Mouse (Mus musculus) forebrain, embryonic 16.5 days (tissue): Measurements from ENCODE around the gene Ano6. TPM values are rescaled to one million over a fixed set of nuclear protein-coding genes. Genes with fewer than 3 reads are reported as not detected.

Experiments
- ATAC-seq: fragments of 200-750 bp; cut with Nextera tagmentation; 2 replicates; pipeline ENCODE4 v1.8.0; 2017; ENCODE audit warnings: mild to moderate bottlenecking, moderate library complexity
- H3K27ac ChIP-seq: fragments of 300-500 bp; sonication (generic); 2 replicates; pipeline ENCODE4 v1.5.1; 2014; ENCODE audit warnings: low read length, control low read depth
- H3K27me3 ChIP-seq: fragments of 300-500 bp; sonication (generic); replicated peaks from 2 replicates; pipeline ENCODE4 v1.6.1; 2014; ENCODE audit warnings: low read length; ENCODE audit not compliant: control insufficient read depth, insufficient read depth
- H3K36me3 ChIP-seq: fragments of 300-500 bp; sonication (generic); 2 replicates; pipeline ENCODE4 v1.6.1; 2014; ENCODE audit not compliant: control insufficient read depth, insufficient read depth
- H3K4me1 ChIP-seq: fragments of 300-500 bp; sonication (generic); replicated peaks from 2 replicates; pipeline ENCODE4 v1.6.1; 2014; ENCODE audit warnings: low read length; ENCODE audit not compliant: control insufficient read depth, insufficient read depth
- H3K4me2 ChIP-seq: fragments of 300-500 bp; sonication (generic); 2 replicates; pipeline ENCODE4 v1.6.1; 2014; ENCODE audit warnings: mild to moderate bottlenecking, low read length, control low read depth
- H3K4me3 ChIP-seq: fragments of 300-500 bp; sonication (generic); replicated peaks from 2 replicates; pipeline ENCODE4 v1.5.1; 2014; ENCODE audit warnings: mild to moderate bottlenecking, low read length, control low read depth
- H3K9ac ChIP-seq: fragments of 300-500 bp; sonication (generic); replicated peaks from 2 replicates; pipeline ENCODE4 v1.6.1; 2014; ENCODE audit warnings: low read depth, low read length, control low read depth
- H3K9me3 ChIP-seq: fragments of 300-500 bp; sonication (generic); 2 replicates; pipeline ENCODE4 v1.6.1; 2016; ENCODE audit warnings: low read length; ENCODE audit not compliant: control insufficient read depth
- WGBS: fragments of 180-500 bp; shearing (Covaris S2); extraction: QIAGEN DNeasy Blood & Tissue Kit; methylation state at CpG from one replicate; pipeline ENCODE4 v1.1.7; 2014; 5-methylcytosine and 5-hydroxymethylcytosine counted together
- polyA plus RNA-seq: library from polyadenylated mRNA; unstranded; fragments of >200 nt; fragmentation: Nextera tagmentation; extraction: Ambion mirVana; gene quantifications from 2 replicates; pipeline ENCODE4 v1.2.1, GENCODE M21; 2015

Ano6 gene
- polyA plus RNA-seq, 1 experiment from 2014 or later, result 24.6 TPM

DNA sequence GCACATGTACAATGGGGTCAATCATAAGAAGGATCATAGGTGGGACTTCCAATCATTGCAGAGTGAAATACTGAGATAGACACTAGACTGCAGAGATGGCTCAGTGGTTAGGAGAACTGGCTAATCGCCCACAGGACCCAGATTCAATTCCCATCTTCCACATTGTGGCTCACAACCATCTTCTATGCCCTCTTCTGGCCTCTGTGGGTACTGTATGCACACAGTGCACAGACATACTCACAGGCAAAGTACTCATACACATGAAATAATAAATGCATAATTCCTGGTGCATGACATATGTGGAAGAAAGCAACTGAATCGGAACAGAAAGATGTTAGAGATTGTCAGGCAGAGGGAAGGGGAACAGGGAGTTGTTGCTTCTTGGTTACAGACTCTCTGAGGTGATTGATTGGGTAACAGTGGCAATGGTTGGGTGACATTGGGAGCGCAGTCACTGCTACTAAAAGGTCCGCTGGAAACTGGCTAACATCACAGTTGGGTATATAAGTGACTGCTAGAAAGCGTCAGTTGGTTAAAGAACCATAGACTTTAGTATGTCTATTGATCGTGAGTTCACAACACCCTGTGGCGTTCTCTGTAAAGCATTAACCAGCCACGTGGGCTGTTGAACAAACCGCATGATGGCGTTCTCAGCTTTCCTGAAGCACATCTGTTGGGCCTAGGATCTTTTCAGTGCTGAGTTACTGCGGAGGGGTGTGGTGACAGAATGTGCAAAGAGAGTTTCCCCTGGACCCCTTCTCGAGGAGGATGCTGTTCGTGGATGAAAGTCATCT is 64.6 kb downstream of the Ano6 start:
- Histone ChIP-seq H3K9me3 (no peaks in the 10 kb centered on the region), H3K36me3 (no peaks in the 10 kb centered on the region), H3K4me3 (no peak overlapping the region), H3K27me3 (no peaks in the 10 kb centered on the region), H3K4me1 (no peaks in the 10 kb centered on the region), H3K9ac (no peak overlapping the region), H3K4me2 (no peak overlapping the region), H3K27ac (no peak overlapping the region)
- no peak for ATAC-seq
- 90% methylated on average over 13 of the region's 13 CpGs for WGBS

- no peaks in the 10 kb centered on the region for H3K27me3 ChIP-seq
- H3K9ac ChIP-seq, result no peak overlapping the region
- H3K4me3 ChIP-seq, result no peak overlapping the region
- no peak overlapping the region for H3K4me2 ChIP-seq
- no peaks in the 10 kb centered on the region for H3K4me1 ChIP-seq
- no peaks in the 10 kb centered on the region for H3K9me3 ChIP-seq
- WGBS, result 72% methylated on average over 7 of the region's 7 CpGs
- no peaks in the 10 kb centered on the region for H3K36me3 ChIP-seq
- H3K27ac ChIP-seq, result no peak overlapping the region
- ATAC-seq, result no peak
Observed at GRCm38 (mm10) chr15:95855953-95856352, 65.3 kb downstream of the Ano6 start.

DNA sequence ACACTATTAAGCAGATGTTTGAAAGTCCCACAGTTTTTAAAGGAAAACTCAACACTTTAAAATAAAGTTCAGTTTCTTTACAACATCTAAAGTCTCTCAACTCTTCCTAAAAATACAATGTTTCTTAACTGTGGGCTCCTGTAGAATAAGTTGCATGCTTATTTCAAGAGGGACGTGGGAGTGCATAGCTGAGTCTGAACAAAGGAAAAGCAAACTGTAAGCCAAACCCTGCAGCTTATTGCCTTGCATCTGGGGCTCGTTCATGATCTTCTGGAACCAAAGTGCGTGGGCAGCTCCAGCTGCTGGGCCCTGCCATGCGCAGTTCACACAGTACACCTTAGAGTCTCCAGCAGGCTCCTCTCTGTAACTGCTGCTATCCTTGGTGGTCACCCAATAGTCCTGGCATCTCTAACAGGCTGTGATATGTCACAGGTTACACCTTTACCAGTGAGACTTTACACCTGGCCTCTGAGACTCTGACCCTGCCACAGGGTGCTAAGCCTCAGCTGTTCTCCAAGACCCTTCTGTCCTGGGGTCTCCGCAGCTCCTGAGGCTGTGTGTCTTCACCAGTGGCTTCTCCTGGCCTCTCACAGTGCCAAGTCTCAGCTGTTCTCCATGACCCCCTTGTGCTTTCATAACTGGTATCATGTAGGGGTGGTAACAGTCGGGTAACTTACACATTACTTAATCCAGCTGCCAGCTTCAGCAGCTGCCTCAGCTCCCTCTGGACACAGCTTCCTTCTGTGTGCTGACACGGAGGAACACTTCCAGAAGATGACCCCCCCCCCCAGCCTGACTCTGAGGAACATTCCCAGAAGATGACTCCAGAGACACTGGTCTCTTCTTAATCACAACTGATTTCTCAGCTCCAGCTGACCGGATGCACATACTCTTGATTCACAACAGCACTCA is 66.3 kb downstream of the Ano6 start:
- no peak for ATAC-seq
- H3K4me2 ChIP-seq, result no peak overlapping the region
- H3K27ac ChIP-seq, result no peak overlapping the region
- no peak overlapping the region for H3K9ac ChIP-seq
- H3K4me1 ChIP-seq, result no peaks in the 10 kb centered on the region
- 82% methylated on average over 8 of the region's 8 CpGs for WGBS
- no peaks in the 10 kb centered on the region for H3K27me3 ChIP-seq
- H3K36me3 ChIP-seq, result no peaks in the 10 kb centered on the region
- no peaks in the 10 kb centered on the region for H3K9me3 ChIP-seq
- H3K4me3 ChIP-seq, result no peak overlapping the region

DNA sequence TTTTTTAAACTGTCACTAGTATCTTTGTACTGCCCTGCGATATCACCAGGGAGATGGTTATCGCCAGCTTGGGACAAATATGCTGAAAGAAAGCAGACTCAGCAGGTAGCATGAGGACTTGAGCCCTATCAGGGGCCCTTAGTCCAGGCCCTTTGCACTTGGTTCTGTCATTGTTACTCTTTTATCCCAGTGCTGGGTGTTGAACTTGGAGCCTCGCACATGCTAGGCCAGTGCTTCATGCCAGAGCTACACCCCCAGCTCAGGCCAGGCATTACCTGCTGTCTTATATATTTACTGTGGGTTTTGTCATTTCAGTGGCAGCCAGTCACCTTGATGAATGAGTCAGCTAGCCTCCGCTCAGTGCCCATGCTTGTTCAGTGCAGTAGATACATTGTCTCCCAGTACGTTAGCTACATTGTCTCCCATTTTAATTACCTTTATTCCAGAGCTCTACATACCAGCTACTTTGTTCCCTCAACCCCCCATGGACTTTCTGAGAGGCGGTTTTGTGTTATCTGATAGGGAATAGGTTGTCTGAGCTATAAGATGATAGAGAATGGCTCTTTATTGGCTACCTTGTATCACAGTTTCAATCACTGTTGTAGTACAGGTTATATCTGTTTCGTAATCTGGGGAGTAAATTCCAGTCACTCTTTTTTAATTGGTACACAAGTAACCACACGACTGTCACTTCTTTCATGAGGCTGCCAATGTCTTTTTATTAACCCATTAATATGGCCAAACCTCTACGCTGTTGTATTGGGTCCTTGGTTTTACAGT is 68.4 kb downstream of the Ano6 start:
- H3K9ac ChIP-seq, result no peak overlapping the region
- no peak overlapping the region for H3K4me3 ChIP-seq
- H3K27ac ChIP-seq, result no peak overlapping the region
- WGBS, result 71% methylated on average over 9 of the region's 9 CpGs
- ATAC-seq, result no peak
- H3K36me3 ChIP-seq, result no peaks in the 10 kb centered on the region
- no peaks in the 10 kb centered on the region for H3K9me3 ChIP-seq
- no peaks in the 10 kb centered on the region for H3K4me1 ChIP-seq
- no peaks in the 10 kb centered on the region for H3K27me3 ChIP-seq
- no peak overlapping the region for H3K4me2 ChIP-seq

DNA sequence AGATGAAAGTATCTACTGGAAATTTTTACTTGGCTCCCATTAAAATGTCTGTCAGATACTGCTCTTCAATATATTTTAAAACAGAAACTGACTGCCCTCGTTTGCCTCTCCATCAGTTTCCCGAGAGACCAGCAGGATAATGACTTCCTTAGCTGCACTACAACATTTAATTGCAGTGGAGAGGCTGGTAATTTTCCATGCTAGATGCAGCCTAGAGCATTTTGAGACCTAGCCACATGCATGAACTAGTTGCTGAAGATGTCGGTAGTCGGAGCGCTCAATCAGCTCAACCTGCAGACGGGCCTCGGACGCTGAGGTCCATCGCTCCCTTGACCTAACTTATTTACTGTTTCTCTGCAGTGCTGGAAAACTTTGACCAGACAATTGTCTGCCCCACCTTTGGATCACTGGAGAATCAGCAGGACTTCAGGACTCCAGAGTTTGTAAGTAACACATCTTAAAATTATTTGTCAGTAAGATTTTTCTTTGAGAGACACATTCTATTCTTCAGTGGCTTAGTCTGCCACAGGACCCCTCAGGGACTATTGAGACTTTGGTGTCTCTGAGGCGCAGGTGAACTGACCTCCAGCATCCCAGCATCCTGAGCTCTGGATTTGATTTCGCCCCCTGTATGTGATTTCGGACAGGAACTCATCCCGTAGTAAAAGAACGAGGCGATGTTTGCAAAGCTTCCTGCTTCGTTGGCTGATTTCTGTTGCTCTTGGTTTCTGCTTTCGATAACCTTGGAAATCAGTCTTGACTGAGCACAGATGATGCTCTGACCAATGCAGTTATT is 73.4 kb downstream of the Ano6 start:
- WGBS, result 86% methylated on average over 17 of the region's 17 CpGs
- ATAC-seq, result no peak

DNA sequence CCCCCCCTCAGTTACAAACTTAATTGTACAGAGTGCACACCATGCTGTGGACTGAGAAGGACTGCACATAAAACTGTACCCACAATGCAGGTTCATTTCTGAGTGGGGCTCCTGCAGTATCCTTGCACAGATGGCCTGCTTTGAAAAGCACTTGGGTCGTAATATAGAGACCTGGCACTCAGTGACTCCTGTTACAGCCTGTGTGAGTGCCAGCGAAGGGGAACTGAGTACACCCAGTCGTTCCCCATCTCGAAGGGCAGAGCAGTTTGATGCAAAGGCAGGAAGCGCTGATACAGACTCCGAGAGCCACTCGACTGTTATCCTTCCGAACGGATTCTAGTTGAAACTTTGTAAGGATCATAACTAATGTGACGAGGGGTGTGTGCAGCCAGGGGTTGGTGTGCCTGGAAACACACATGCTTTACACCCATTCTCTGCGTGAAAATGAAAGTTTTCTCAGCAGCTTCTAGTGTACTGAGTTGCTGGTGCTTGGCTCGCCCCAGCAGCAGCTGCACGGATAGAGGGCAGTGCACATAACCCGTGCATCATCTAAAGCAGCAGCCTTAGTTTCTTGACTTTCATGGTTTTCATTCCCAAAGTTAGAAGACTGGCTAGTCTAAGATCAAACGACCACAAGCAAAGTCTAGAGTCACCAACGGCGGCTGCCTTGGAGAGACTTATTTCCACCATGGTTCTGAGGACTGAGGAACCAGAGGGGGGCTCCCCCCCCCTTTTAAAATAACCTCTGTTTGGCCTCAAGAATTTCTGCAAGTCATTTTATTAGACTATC is 74.9 kb downstream of the Ano6 start:
- H3K36me3 ChIP-seq, result no peaks in the 10 kb centered on the region
- no peaks in the 10 kb centered on the region for H3K4me1 ChIP-seq
- no peak for ATAC-seq
- no peak overlapping the region for H3K4me2 ChIP-seq
- WGBS, result 94% methylated on average over 17 of the region's 17 CpGs
- H3K9ac ChIP-seq, result no peak overlapping the region
- no peaks in the 10 kb centered on the region for H3K9me3 ChIP-seq
- H3K4me3 ChIP-seq, result no peak overlapping the region
- no peaks in the 10 kb centered on the region for H3K27me3 ChIP-seq
- H3K27ac ChIP-seq, result no peak overlapping the region

More for the DNA sequence above, 73.4 kb downstream of the Ano6 start:
- Histone ChIP-seq H3K27me3 (no peaks in the 10 kb centered on the region), H3K4me2 (no peak overlapping the region), H3K9me3 (no peaks in the 10 kb centered on the region), H3K27ac (no peak overlapping the region), H3K4me3 (no peak overlapping the region), H3K36me3 (no peaks in the 10 kb centered on the region), H3K4me1 (no peaks in the 10 kb centered on the region), H3K9ac (no peak overlapping the region)

- H3K4me1 ChIP-seq, result no peaks in the 10 kb centered on the region
- H3K27ac ChIP-seq, result no peak overlapping the region
- no peak for ATAC-seq
- 87% methylated on average over 4 of the region's 4 CpGs for WGBS
- no peaks in the 10 kb centered on the region for H3K9me3 ChIP-seq
- no peak overlapping the region for H3K4me3 ChIP-seq
- no peak overlapping the region for H3K9ac ChIP-seq
- H3K36me3 ChIP-seq, result no peaks in the 10 kb centered on the region
- H3K4me2 ChIP-seq, result no peak overlapping the region
- no peaks in the 10 kb centered on the region for H3K27me3 ChIP-seq
Observed at GRCm38 (mm10) chr15:95868172-95868571, 77.5 kb downstream of the Ano6 start.

- H3K4me2 ChIP-seq, result no peak overlapping the region
- no peak for ATAC-seq
Observed at GRCm38 (mm10) chr15:95869611-95870010, 79.0 kb downstream of the Ano6 start.

More at GRCm38 (mm10) chr15:95869611-95870010, 79.0 kb downstream of the Ano6 start:
- H3K27ac ChIP-seq, result no peak overlapping the region
- no peak overlapping the region for H3K4me3 ChIP-seq
- no peaks in the 10 kb centered on the region for H3K27me3 ChIP-seq
- no peaks in the 10 kb centered on the region for H3K4me1 ChIP-seq
- WGBS, result 94% methylated on average over 5 of the region's 5 CpGs
- no peaks in the 10 kb centered on the region for H3K9me3 ChIP-seq
- no peaks in the 10 kb centered on the region for H3K36me3 ChIP-seq
- no peak overlapping the region for H3K9ac ChIP-seq
